Mouse (Mus musculus) testis, postnatal 14 days (tissue): Measurements from ENCODE around the gene Tshr.
"Not testable (repeated sequence)": the region's sequence is repeated elsewhere in the genome, so short reads cannot be mapped to it uniquely, and the experiment has no call there.

Experiments
- DNase-seq: peaks from one replicate; pipeline ENCODE4 v3.0.0; 2021; ENCODE audit warnings: low spot score

Gene Tshr

DNA sequence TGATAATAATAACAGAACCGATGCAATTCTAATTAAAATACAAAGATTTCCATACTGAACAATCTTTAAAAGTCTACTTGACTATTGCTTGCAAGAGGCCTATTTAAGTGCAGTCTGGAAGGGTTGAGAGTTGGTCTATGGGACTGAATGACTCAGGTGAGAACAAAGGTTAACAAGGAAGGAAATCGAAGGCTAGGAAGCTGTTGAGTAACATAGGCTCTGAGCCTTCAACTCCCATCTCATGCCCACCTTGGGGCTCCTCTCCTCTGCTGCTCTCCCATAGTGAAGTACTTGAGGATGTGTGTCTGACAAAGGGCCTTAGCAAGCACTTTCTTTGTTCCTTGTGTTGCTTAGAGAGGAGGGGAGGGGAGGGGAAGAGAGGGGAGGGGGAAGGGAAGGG, 116.1 kb downstream of the Tshr start:
- no peak for DNase-seq

DNA sequence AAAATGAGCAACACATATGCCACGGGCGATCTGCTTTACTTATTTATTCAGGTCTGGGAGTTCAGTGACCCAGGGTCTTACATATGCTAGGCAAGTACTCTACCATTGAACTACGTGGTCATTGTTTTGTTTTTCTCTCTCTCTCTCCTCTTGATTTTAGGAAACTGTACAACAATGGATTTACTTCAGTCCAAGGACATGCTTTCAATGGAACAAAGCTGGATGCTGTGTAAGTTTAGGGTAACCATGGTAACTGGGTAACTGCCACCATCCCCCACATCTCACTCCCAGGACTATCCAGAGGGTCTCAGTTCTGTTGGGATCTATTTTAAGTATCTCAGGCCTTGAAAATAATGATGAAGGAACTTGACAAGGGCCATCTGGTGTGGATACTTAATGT, 127.4 kb downstream of the Tshr start:
- no peak for DNase-seq

DNA sequence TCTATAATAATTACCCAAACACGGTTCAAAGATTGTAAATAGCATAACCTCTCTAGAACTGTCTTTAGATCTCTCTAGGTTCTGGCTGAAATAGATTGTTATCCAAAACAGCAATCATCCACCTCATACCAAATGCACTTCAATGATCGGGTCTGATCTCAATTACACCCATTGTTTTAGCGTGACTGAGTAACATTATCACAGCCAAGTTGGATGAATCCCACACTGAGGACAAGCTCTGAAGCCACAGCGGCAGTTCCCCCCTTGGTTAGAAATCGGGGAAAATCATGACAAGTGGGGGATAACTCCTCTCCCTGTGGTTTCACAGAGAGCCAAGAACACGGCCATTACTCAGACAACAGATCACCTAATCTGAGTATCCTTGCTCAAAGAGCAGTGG, 129.6 kb downstream of the Tshr start:
- DNase-seq = no peak

DNA sequence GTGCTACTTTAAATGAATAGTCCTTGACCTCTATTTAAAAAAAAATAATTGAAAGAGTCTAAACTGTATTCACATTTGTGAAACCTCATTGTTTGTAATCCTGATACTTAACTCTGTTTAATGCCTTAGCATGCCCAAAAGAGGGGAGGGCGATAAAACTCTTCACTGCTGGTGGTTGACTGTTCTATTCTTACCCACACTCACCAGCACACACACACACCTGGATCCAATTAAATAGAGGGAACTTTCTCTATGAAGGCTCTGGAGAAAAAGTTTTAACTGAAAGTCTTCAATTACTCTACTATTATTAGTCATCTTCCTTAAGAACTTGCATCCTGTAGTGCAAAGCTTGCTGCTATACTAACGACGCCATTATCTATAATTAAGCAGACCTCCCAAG, 133.4 kb downstream of the Tshr start:
- DNase-seq = no peak

DNA sequence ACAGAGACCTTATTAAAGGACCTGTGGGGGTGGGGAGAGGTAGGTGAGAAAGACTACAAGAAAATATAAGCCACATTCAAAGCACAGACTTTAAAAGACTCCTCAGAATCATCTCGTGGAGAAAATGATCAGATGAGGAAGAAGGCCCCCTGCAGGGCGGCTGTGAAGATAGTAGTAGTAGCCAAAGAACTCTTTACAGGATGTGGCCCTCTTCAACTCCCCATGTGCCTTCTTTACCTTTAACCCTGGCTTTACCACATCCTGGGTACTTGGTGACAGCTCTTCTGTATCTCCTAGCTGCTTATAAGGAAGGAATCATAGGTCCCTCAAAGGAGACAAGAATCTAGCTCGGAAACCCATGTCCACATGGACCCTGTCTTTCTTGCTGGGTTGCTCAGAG, 139.3 kb downstream of the Tshr start:
- no peak for DNase-seq

DNA sequence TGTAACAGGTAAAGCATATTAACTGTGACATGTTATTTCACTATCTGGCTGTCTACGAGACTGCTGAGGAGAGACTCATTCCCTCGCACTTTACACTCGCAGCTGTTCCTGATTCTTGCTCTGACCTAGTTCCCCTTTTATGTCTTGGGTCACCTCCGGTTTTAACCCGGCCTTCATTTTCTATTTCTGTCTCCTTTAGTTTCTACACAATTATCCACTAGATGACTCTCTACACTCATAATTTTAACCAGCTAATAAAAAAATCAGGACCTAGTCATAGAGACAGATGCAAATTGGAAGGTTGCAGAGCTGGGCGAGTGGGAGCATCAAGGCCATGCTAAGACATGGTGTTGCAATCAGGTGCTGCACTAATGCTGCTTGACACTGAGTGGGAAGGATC, 150.2 kb downstream of the Tshr start:
- DNase-seq = no peak

DNA sequence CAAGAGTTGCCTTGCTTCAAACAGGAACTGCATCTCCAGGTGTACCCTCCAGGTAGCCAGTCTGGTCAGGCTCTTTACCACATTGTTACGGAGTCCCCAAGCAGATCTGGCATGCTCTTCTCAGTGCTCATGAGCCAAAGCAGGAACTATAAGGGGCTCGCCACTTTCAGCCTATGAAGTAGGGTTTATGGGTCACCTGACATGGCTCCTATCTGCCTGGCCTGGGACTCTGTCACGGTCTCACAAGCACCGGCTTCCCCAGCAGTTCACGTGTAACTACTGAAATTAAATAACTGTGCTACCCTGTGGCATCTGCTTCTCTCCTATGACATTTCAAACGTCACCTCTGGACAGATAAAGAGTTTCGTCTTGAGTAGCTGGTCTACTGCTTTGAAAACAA, 155.8 kb downstream of the Tshr start:
- no peak for DNase-seq

DNA sequence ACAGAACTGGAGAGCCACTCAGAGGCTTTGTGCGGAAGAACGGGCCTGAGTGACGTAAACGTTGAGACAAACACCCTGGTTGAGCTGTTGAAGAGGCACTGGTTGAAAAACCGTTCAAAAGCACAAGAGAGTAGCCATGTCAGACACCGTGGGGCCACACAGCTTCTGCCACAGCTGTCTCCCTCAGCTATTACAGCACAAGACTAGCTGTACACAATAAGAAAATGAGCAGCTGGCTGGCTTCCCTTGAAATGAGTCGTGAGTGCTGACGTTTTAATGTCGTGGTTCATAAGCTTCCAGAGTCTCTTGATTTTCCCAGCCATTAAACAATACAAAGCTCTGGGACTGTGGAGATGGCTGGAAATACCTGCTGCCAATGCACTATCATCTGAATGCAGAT, 165.1 kb downstream of the Tshr start:
- DNase-seq = no peak

DNA sequence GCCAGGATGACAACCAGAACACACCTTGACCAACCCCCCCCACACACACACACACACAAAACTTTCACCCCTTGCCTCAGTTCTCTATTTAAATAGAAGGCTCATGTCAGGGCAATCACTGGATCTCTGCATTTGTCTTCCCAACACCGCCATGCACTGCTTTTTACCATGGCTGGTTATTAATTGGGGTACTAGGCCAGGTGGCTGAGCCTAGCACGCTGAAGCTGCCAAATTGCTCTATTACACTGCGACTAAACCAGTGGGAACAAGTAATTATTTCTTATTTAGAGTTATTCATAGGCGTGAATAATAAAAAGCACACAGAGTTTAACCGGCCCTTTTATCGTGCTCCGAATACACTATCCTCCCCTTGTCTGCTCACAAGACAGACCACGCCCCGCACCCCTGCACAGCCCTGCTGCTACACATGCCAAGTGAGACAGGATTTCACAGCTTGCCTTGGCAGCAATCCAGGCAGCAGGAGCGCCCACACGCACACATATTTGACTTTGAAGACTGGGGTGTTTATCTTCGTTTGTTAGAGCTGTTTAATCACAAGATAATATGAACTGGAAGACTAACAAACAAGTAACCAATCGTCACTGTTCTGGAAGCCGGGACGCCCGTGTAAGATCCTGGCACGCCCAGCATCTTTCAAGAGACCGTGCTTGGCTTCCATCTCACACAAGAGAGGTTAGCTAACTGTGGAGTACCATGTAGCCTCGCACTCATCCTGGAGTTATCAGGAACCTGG, 167.6 kb downstream of the Tshr start:
- peak; percentile 31 for DNase-seq

DNA sequence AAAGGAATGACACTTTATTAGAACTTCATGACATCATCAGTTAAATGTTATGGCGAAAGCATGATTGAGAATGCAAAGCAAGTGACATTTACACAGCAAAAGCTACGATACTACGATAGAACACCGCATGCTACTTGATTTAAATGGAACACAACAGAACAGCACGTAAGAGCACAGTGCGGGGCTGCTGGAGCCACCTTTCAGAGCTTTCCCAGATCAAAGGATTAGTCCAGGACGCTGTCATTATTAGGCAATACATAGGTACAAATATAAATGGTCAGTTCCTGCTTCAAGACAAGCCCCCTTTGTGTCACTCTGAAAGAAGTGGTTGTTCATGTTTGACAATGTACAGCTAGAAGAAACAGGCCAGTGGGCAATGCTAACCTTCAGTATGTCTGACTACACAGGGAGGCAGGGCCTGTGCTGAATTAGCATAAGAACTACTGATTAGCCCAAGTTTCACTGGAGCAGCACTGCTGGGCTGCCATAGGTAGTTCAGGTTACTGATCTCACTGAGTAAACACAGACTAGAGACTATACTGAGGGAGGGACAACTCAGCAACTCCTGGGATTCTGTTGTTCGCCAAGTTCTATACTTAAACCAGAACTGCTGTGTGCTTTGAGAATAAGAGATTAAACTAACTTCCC, 173.1 kb downstream of the Tshr start:
- DNase-seq = not testable (repeated sequence)

DNA sequence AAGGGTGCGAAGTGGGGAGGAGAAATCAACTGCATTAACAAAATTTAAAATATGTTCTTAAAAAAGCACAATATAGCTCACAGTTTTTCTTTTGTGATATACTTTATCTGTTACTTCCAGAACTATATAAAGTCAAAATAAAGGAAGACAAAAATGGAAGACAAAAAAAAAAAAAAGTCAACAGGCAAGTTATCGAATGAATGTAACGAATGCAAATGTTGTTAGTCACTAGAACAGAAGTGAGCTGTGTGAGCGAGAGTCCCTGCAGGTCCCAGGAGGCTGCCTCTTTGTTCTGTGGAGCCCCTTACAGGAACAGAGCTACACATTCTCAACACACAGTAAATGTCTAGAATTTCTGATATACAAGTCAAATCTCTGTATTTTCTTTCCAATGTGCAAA, 173.8 kb downstream of the Tshr start:
- DNase-seq = not testable (repeated sequence)

DNA sequence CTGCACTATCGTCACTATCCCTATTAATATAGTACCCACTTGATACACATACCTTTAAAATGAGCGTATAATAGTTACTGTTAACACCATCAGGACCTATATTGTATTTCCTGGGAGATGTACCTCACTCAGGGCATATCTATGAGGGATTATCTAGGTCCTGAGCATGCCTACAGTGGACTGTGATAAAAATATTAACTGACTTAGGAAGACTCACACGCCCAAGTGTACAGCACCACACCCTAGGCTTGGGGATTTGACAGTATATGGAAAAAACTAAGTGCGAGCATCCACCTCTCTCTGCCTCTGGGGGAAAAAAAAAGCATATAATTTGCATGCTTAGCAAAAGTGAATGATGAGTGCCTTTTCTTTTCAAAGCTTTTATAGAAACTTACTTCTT, 182.8 kb downstream of the Tshr start:
- no peak for DNase-seq

DNA sequence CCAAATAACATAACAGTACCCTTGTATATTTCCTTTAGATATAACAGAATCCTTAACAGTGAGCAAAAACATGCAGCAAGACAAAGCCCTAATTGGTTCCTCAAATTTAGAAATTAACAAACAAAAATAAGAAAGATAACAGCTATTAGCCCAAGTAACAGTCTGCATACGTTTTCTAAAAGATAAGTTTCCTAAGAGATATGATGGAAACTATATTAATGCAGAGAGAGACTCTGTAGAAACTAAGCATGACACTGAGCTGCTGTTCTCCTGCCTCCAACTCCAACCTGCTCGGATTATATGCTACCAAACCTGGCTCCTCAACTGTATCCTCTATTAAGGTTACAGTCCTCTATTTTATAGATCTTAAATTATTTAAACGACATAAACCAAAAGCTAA, 184.9 kb downstream of the Tshr start:
- DNase-seq = no peak

DNA sequence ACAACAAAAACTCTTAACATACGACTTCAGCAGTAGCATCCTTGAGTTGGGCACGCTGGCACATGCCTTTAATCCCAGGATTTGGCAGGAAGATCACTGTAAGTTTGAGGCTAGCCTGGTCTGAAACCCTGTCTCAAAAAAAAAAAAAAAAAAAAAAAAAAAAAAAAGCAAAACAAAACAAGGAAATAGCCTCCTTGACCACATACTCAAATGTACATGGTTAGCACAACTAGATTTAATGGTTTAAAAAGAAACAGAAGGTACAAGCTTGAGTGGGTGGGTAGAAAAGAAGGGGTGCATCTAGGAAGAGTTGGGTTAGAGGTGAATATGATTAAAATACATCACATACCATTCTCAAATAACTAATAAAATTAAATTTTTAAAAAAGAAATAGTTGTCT, 187.3 kb downstream of the Tshr start:
- DNase-seq = no peak

DNA sequence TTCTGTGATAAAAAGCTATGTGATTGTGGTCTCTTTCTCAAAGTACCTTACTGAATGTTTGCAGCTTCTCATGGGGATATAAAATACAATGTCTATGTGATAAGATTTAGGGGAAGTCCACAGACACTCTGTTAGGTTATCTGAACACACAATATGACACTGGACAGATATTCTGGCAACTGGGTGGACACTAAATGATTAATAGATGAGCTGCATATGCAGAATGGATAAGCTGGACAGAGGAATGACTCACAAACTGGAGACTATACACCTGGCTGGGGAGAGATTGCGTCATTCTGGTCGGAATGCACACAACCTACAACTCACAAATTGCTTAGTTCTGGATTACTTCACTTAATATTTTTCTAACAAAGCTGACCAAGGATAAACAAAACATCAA, 195.3 kb downstream of the Tshr start:
- DNase-seq = no peak

DNA sequence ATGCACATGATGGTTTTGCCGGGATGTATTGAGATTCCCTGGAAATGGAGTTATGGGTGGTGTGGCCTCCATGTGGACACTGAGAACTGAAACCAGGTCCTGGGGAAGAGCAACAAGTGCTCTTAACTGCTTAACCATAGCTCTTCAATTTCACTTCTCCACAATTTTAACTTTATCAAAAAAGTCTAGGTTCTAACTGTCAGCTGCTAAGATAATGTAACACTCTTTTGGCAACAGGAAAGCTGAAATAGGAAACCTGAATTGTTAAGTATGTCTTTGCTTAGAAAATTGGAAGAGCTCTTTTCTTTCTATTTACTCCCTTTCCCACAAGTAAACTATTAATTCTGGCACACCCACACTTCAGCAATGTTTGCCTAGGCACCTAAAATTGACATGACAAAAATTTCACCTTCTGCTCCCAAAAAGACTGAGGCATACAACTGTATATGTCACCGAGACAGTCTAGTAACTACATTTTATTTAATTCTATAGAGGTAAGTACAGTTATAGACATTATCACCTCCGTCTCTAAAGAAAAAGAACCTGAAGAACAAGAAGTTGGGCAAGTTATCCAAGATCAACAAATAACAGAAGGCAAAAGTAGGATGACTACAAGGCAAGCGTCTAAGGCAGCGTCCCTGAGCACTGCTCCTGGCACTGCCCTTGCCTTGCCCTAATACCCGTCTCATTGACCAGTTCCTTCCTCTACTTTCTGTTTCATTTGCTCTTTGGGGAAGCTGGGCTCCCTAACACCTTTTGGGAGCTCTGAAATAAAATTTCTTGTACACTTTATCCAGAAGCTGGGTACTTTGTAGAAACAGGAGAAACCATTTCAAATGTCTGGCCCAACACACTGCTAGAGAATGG, 197.1 kb downstream of the Tshr start:
- DNase-seq = no peak

DNA sequence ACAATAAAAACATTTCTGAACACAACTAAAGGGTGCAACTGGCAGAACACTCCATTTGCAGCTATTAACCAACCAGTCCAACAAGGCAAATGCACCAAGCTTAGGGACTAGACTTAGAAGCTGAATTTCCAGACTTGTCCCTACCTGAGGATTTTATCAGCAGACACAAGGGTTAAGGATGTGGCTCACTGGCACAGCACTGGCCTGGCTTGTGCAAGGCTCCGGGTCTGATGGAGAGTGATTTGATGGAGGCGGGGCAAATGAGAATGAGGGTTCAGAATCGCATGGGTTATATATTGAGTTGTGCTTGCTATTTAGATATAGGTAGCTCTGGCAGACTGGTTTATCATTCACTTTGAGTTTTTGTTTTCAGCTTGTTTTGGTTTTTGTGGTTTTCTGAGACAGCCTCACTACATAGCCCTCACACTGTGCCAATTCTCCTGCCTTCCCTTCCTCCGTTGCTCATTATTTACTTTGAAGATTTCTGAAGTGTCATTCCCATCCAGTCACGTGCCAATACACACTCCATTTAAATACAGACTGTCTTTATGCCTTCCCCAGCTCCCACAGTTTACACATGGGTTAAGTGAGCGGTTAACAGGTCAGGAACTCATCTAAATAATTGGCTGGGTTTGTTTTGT, 198.1 kb downstream of the Tshr start:
- no peak for DNase-seq

DNA sequence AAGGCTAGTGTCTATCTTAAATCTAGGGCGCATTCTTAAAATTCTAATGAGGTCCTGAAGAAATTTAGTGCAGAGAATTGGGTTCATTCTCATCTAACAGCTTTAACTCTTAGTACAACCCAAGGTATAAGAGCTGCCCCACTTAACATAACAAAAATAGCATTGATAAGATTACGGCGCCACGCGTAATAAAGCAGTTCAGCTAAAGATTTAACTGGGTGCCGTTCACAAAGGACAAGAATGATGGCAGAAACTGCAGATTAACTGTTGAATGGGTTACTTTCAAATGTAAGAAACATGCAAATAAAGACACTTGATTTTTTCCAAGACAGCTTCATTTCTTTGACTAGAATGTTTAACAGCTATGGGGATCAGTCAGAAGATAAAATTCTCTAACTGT, 199.0 kb downstream of the Tshr start:
- no peak for DNase-seq

DNA sequence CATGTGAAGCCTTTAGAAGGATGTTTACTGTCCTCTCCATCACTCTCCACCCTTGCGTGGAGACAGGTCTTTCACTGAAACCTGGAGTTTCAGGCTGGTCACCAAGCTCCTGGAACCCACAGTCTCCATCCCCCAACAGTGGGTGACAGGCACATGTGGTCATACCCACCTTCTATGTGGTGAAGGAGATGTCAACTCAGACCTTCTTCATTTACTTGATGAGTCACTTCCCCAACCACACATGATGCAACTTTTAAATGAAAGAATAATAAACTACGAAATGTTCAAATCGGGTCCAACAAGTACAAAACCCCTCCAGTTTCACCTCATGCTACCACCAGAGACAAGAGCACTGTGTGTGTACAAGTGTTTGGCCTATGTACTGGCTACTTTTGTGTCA, 200.8 kb downstream of the Tshr start:
- DNase-seq = no peak

DNA sequence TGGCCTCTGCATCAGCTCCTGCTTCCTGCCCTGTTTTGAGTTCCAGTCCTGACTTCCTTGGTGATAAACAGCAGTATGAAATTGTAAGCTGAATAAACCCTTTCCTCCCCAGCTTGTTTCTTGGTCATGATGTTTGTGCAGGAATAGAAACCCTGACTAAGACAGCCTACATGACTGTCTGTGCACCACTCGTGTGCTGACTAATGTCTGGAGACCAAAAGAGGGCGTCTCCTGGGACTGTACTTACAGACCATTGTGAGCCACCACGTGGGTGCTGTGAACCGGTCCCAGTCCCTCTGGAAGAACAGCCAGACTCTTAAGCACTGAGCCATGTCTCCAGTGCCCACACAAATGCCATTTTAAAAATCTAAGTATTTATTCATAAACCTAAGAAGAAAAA, 201.5 kb downstream of the Tshr start:
- not testable (repeated sequence) for DNase-seq

DNA sequence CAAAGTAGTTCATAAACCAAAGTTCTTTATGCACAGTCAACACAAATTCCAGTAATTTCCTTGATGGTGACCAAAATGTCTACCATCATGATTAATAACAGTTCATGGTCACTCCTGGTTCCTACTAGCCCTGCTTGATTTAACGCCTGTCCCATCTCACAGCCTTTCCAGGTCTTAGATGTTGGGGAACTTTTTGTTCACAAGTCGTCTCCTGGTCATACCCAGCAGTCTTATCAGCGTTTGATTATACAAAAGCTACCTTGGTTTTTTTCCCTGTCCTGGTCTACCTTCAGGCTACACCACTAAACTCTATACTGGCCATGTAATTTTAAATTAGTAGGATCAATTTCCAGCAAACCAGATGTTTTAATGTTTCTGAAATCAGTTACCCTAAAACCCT, 202.7 kb downstream of the Tshr start:
- no peak for DNase-seq

DNA sequence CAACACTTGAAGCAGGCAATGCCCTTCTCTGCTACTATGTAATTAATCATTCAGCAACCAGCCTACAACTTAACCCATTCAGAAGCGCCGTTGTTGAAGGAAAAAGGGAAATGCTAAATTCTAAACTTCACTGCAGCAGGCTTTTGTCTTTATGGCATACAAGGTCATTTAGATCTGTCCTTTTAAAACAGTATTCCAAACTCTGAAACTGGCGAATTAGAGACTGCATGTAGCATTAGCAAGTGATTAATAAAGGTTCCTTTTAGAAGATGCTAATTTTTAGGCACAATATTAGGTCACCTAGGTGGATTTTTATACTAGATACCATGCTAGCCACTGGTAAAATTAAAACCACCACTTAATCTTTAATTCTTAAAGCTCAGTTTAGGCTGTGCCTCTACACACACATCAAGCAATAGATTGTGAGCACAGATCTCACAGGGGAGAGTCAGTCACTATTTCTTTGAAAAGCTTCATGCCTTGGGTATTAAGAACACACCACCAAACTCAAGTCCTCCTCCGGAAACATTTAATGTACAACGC, 203.2 kb downstream of the Tshr start:
- DNase-seq = no peak
